Mouse (Mus musculus) lung, adult 2 months (tissue): Measurements from ENCODE around the gene Cd300lf.

Source experiments
- CTCF ChIP-seq: fragments of 200-500 bp; IDR thresholded peaks from 2 replicates; pipeline ENCODE4 v1.5.1; 2011; ENCODE audit warnings: mild to moderate bottlenecking, low read length, control low read depth; ENCODE audit not compliant: insufficient read depth
- POLR2A ChIP-seq: fragments of 200-500 bp; IDR thresholded peaks from 2 replicates; pipeline ENCODE4 v1.6.1; 2011; ENCODE audit warnings: low read depth, mild to moderate bottlenecking, control low read depth, low read length, borderline replicate concordance; ENCODE audit errors: extremely low read depth

- no peak for TF ChIP-seq CTCF
- TF ChIP-seq POLR2A: no peak
Measured at GRCm38 (mm10) chr11:115178766-115179165, 45.0 kb upstream of the Cd300lf start.
